Mouse (Mus musculus) liver, embryonic 14.5 days (tissue): ENCODE results near the gene Atcay. TPM values are rescaled to one million over a fixed set of nuclear protein-coding genes. Genes with fewer than 3 reads are reported as not detected.

ENCODE experiments used
- ATAC-seq: fragments of 200-750 bp; cut with Nextera tagmentation; 2 replicates; pipeline ENCODE4 v1.8.0; 2017; ENCODE audit warnings: moderate number of reproducible peaks, mild to moderate bottlenecking, moderate library complexity; ENCODE audit not compliant: insufficient read depth
- DNase-seq, 3 experiments: peaks; one replicate each; pipeline ENCODE4 v3.0.0-alpha.2; 2012 to 2013; ENCODE audit warnings: low read depth in 3 of 3, low spot score in 3 of 3
- H3K27ac ChIP-seq: fragments of 300-500 bp; sonication (generic); 2 replicates; pipeline ENCODE4 v1.5.1; 2014; ENCODE audit warnings: moderate library complexity, mild to moderate bottlenecking, control low read depth, inconsistent platforms
- H3K27me3 ChIP-seq: fragments of 300-500 bp; sonication (generic); 2 replicates; pipeline ENCODE4 v1.6.1; 2014; ENCODE audit warnings: mild to moderate bottlenecking, low read length, moderate library complexity; ENCODE audit not compliant: control insufficient read depth, insufficient read depth
- H3K36me3 ChIP-seq: fragments of 300-500 bp; sonication (generic); replicated peaks from 2 replicates; pipeline ENCODE4 v1.6.1; 2014; ENCODE audit warnings: low read depth; ENCODE audit not compliant: control insufficient read depth, insufficient read depth
- H3K4me1 ChIP-seq, 2 experiments: fragments of 200-500 bp in 1 of 2; fragments of 300-500 bp in 1 of 2; sonication (generic) in 1 of 2; replicated peaks; 2 replicates each; pipeline ENCODE4 v1.6.1; 2012 to 2014; ENCODE audit warnings: antibody characterized with exemption in 1 of 2, inconsistent platforms in 1 of 2, low read length in 1 of 2; ENCODE audit not compliant: control insufficient read depth in 2 of 2, insufficient read depth in 2 of 2
- H3K4me2 ChIP-seq: fragments of 300-500 bp; sonication (generic); 2 replicates; pipeline ENCODE4 v1.6.1; 2014; ENCODE audit warnings: low read depth, mild to moderate bottlenecking, control low read depth, moderate library complexity
- H3K4me3 ChIP-seq, 2 experiments: fragments of 200-500 bp in 1 of 2; fragments of 300-500 bp in 1 of 2; sonication (generic) in 1 of 2; 2 replicates each; pipeline ENCODE4 v1.5.1; 2012 to 2014; ENCODE audit warnings: low read depth in 2 of 2, low read length in 2 of 2, mild to moderate bottlenecking in 2 of 2, control low read depth in 1 of 2, inconsistent platforms in 1 of 2, moderate library complexity in 1 of 2; ENCODE audit not compliant: insufficient read depth in 1 of 2
- H3K9ac ChIP-seq: fragments of 300-500 bp; sonication (generic); replicated peaks from 2 replicates; pipeline ENCODE4 v1.6.1; 2014; ENCODE audit warnings: mild to moderate bottlenecking, control low read depth, moderate library complexity
- H3K9me3 ChIP-seq: fragments of 300-500 bp; sonication (generic); 2 replicates; pipeline ENCODE4 v1.6.1; 2016; ENCODE audit warnings: low read length, mixed read lengths; ENCODE audit not compliant: control insufficient read depth
- CTCF ChIP-seq: IDR thresholded peaks from 2 replicates; pipeline ENCODE4 v1.5.1; 2016; ENCODE audit warnings: antibody characterized with exemption, low read depth, control low read depth
- EP300 ChIP-seq: IDR thresholded peaks from 2 replicates; pipeline ENCODE4 v1.6.1; 2016; ENCODE audit warnings: antibody characterized with exemption, low read depth
- WGBS: fragments of 180-500 bp; shearing (Covaris S2); extraction: QIAGEN DNeasy Blood & Tissue Kit; methylation state at CpG from one replicate; pipeline ENCODE4 v1.1.7; 2014; ENCODE audit not compliant: insufficient replicate concordance; 5-methylcytosine and 5-hydroxymethylcytosine counted together
- polyA plus RNA-seq, 2 experiments: library from polyadenylated mRNA; depleted of rRNA in 1 of 2; stranded (reverse) in 1 of 2; unstranded in 1 of 2; fragments of >200 nt; fragmentation: Nextera tagmentation in 1 of 2; extraction: Ambion mirVana in 1 of 2; gene quantifications; 2 replicates each; pipeline versions ENCODE4 v1.2.1 to v1.2.3; 2012 to 2014

Atcay gene
- polyA plus RNA-seq, 2 experiments, result 0.01 TPM; not detected in 1

DNA sequence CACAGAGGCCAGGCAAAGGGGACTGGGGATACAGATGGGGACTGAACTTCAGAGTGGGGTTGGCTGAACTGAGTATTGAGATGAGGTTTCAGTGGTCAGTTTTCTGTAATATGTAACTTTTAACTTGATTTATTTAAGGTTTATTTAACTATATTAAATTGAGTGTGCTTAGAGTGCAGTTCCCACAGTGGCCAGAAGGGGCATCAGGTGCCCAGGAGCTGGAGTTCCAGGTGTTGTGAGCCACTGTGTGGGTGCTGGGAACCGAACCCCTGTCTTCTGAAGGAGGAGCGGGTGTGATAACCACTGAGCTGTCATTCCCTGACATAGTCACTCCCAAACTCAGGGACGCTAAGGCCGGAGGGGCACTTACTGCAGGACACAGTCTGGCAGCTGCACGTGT is 20.5 kb downstream of the Atcay start:
- DNase-seq (no peak), ATAC-seq (no peak)
- H3K9ac ChIP-seq, result no peak overlapping the region
- peaks cover 3% of the 10 kb centered on the region for H3K9me3 ChIP-seq
- no peak overlapping the region for H3K4me2 ChIP-seq
- TF ChIP-seq EP300 (no peak), CTCF (peak; percentile 69)
- H3K27ac ChIP-seq, result no peak overlapping the region
- 85% methylated on average over 5 of the region's 5 CpGs for WGBS
- H3K4me1 ChIP-seq, result no peaks in the 10 kb centered on the region
- no peak overlapping the region for H3K4me3 ChIP-seq
- H3K27me3 ChIP-seq, result no peaks in the 10 kb centered on the region
- H3K36me3 ChIP-seq, result no peaks in the 10 kb centered on the region

DNA sequence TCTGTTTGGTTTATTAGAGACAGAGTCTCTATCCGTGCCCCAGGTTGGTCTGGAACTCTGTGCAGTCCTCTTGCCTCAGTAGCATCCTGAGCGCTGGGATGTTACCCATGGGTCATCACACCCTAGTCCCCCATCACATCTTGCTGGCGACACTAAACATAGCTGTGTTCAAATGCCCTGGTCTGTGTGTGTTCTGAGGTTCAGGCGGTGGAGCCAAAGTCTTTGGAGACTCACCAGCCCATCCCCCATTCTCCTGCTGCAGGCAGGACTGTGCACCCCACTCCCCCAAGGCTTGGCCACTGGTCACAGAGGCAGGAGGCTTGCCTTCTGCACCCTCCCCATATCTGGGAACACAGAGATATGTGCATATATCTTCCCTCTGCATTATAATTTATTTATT is 26.5 kb downstream of the Atcay start:
- TF ChIP-seq EP300, result no peak
- TF ChIP-seq CTCF, result no peak
- DNase-seq (no peak), ATAC-seq (no peak)
- 53% methylated on average over 4 of the region's 4 CpGs for WGBS
- no peak overlapping the region for H3K9ac ChIP-seq
- H3K36me3 ChIP-seq, result no peaks in the 10 kb centered on the region
- H3K4me2 ChIP-seq, result no peak overlapping the region
- no peaks in the 10 kb centered on the region for H3K9me3 ChIP-seq
- H3K27ac ChIP-seq, result no peak overlapping the region
- H3K4me1 ChIP-seq, result peaks cover 2 to 11% of the 10 kb centered on the region in 2 experiments
- no peaks in the 10 kb centered on the region; the same call in 1 of the 2 replicates for H3K27me3 ChIP-seq
- no peak overlapping the region for H3K4me3 ChIP-seq

DNA sequence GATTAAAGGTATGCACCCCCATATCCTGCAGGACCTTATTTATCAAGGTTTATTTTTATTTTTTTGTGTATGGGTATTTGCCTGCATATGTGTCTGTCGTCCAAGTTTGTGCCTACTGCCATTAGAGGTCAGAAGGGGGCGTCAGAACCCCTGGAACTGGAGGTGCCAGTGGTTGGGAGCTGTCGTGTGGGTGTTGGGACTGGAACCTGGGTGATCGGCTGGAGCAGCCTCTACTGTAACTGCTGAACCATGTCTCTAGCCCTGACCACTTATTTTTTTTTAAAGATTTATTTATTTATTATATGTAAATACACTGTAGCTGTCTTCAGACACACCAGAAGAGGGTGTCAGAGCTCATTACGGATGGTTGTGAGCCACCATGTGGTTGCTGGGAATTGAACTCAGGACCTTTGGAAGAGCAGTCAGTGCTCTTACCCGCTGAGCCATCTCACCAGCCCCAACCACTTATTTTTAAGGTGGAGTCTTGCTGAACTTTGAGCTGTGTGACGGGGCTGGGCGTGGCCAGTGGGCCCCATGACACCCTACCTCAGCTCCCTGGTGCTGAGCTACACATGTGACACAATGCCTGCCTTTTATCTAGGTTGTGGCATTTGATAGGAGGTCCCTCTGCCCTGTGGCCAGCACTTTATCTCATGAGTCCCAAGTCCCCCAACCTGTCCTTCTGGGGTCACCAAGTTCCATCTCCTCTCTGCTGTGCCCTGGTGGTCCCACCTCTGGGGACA is 27.5 kb downstream of the Atcay start:
- peaks cover 2 to 11% of the 10 kb centered on the region in 2 experiments for H3K4me1 ChIP-seq
- H3K9me3 ChIP-seq, result no peaks in the 10 kb centered on the region
- H3K4me3 ChIP-seq, result no peak overlapping the region
- H3K9ac ChIP-seq, result no peak overlapping the region
- no peaks in the 10 kb centered on the region for H3K36me3 ChIP-seq
- no peaks in the 10 kb centered on the region; the same call in 1 of the 2 replicates for H3K27me3 ChIP-seq
- DNase-seq, result peak; percentile 64 to 75 (median 65)
- H3K4me2 ChIP-seq, result no peak overlapping the region
- TF ChIP-seq EP300 (no peak), CTCF (no peak)
- 21% methylated on average over 8 of the region's 8 CpGs for WGBS
- peak overlapping the region; percentile 25; the same call in 1 of the 2 replicates for H3K27ac ChIP-seq
- ATAC-seq, result peak; percentile 84

DNA sequence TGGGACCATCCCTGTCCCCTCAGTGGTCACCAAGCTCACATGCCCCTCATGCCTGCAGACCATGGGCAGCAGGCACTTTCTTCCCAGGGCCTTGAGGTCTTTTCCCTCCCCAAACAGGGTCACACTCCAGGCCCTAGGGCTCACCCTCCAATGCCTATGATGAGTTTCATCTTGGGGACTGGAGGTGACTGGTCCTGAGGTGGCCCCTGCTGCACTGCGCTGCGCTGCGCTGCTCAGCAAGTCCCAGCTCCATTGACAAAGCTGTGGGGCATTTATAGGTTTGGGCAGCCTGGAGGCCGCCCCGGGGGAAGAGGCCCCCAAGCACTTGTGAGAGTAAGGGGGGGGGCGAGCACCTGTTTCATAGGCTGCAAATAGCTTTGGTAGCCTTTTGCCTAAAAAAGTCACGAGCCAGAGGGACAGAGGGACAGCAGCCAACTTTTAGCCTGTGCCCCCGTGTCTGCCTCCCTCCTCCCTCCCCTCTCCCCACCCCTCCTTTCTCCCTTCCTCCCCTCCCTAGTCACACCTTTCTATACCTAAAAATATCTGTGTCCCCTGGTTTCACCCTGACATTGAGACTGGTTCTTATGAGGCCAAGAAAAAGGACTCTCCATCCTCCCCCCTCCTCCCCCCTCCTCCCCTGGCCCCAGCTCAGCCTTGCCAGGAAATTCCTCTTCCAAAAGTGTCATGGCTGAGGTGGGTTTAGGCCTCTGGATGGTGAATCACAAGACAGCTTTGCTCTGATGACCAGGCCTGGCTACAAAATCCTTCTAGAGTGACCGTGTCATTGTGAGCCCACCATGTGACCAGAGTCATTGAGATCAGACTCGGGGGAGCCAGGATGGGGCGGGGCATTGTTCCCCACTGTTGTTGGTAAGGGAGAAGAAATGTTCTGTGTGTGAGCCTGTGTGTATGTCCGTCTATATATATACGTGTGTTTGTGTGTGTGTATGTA is 28.6 kb downstream of the Atcay start, which contains the start of gene Nmrk2:
Gene Nmrk2 (minus strand): TSS at position 245 of the 952 bp plus-strand sequence.
- DNase-seq (no peak), ATAC-seq (no peak)
- H3K4me2 ChIP-seq, result no peak within 1 kb of the TSS
- peaks cover 2 to 11% of the 10 kb centered on the region in 2 experiments for H3K4me1 ChIP-seq
- WGBS, result 65% methylated on average over 13 of the region's 13 CpGs
- no peaks in the 10 kb centered on the region; the same call in none of the 2 replicates for H3K27me3 ChIP-seq
- TF ChIP-seq CTCF (no peak), EP300 (no peak)
- no peaks in the 10 kb centered on the region for H3K36me3 ChIP-seq
- H3K4me3 ChIP-seq, result no peak within 1 kb of the TSS
- H3K9me3 ChIP-seq, result no peaks in the 10 kb centered on the region
- no peak within 1 kb of the TSS for H3K9ac ChIP-seq
- H3K27ac ChIP-seq, result no peak within 1 kb of the TSS
